Mouse (Mus musculus) erythroblast, embryonic 14.5 days (primary cell): ENCODE measurements around the gene Slc12a9.

Source experiments
- GATA1 ChIP-seq: IDR thresholded peaks from 2 replicates; pipeline ENCODE4 v1.6.1; 2012; ENCODE audit warnings: low read length, inconsistent platforms, mixed read lengths
- TAL1 ChIP-seq: IDR thresholded peaks from 3 replicates; pipeline ENCODE4 v1.6.1; 2012; ENCODE audit warnings: low read length, inconsistent platforms, mixed read lengths

GRCm38 (mm10) chr5:137347856-137348255 lies 14.5 kb upstream of the Slc12a9 start:
- no peak for TF ChIP-seq TAL1
- no peak for TF ChIP-seq GATA1
